Mouse (Mus musculus) heart, adult 2 months (tissue): Measurements from ENCODE around the gene Tap2. TPM values are rescaled to one million over a fixed set of nuclear protein-coding genes. Genes with fewer than 3 reads are reported as not detected.

Experiments
- DNase-seq, 2 experiments: peaks; one replicate each; pipeline ENCODE4 v3.0.0; 2021
- H3K27ac ChIP-seq: fragments of 200-600 bp; 2 replicates; pipeline ENCODE4 v1.8.1; 2022
- H3K27me3 ChIP-seq: fragments of 200-500 bp; 2 replicates; pipeline ENCODE4 v1.6.1; 2012; ENCODE audit warnings: mild to moderate bottlenecking, low read length, inconsistent platforms, mixed read lengths; ENCODE audit not compliant: control insufficient read depth, insufficient read depth
- H3K36me3 ChIP-seq: fragments of 200-500 bp; 2 replicates; pipeline ENCODE4 v1.6.1; 2012; ENCODE audit warnings: low read length, inconsistent platforms; ENCODE audit not compliant: control insufficient read depth, insufficient read depth
- H3K4me1 ChIP-seq: fragments of 200-500 bp; 2 replicates; pipeline ENCODE4 v1.6.1; 2011; ENCODE audit warnings: low read length; ENCODE audit not compliant: control insufficient read depth, insufficient read depth
- H3K4me3 ChIP-seq: fragments of 200-600 bp; 2 replicates; pipeline ENCODE4 v1.8.1; 2022
- H3K79me2 ChIP-seq: fragments of 200-500 bp; replicated peaks from 2 replicates; pipeline ENCODE4 v1.6.1; 2012; ENCODE audit warnings: mild to moderate bottlenecking, inconsistent platforms, low read length, moderate library complexity, mixed read lengths; ENCODE audit not compliant: control insufficient read depth, insufficient read depth
- H3K9ac ChIP-seq: fragments of 200-500 bp; 2 replicates; pipeline ENCODE4 v1.6.1; 2012; ENCODE audit warnings: low read depth, mild to moderate bottlenecking, control low read depth, inconsistent platforms, low read length, mixed read lengths
- CTCF ChIP-seq: fragments of 200-600 bp; IDR thresholded peaks from 2 replicates; pipeline ENCODE4 v1.8.1; 2022; ENCODE audit warnings: antibody characterized with exemption, mild to moderate bottlenecking, moderate library complexity
- EP300 ChIP-seq: fragments of 200-500 bp; IDR thresholded peaks from 2 replicates; pipeline ENCODE4 v1.6.1; 2011; ENCODE audit warnings: low read depth, low read length, control low read depth; ENCODE audit not compliant: insufficient read depth
- POLR2A ChIP-seq: fragments of 200-500 bp; IDR thresholded peaks from 2 replicates; pipeline ENCODE4 v1.6.1; 2011; ENCODE audit warnings: mild to moderate bottlenecking, low read depth, low read length, control low read depth; ENCODE audit not compliant: insufficient read depth
- WGBS: fragments of 180-500 bp; shearing (Covaris S2); methylation state at CpG from one replicate; pipeline ENCODE4 v1.1.7; 2018; 5-methylcytosine and 5-hydroxymethylcytosine counted together
- intact Hi-C: fragments of 180-260 bp; cut with DNase I; formaldehyde crosslinking; loops from one replicate; pipeline ENCODE4 v1.15.1; 2025
- long read RNA-seq: library from polyadenylated mRNA; stranded (forward); transcript quantifications from one replicate; pipeline ENCODE4 v2.0.0, GENCODE M21; 2021
- polyA plus RNA-seq: library from polyadenylated mRNA; depleted of rRNA; stranded (reverse); fragments of >200 nt; gene quantifications from 2 replicates; pipeline ENCODE4 v1.2.3, GENCODE M21; 2012; rRNA removed
- total RNA-seq, 2 experiments: library from RNA; stranded (reverse); gene quantifications; 2 replicates each; pipeline ENCODE4 v1.2.3; 2021

Tap2 gene
- total RNA-seq (10 to 100 TPM; 26.1 to 31.2 TPM), polyA plus RNA-seq (25.0 and 26.5 TPM in 2 replicates)
- long read RNA-seq, transcript Tap2-201 (12 exons, 3,442 nt) = major isoform, 35 of 40 reads
- long read RNA-seq, partial matches to known transcripts = 1 of 40 reads
- long read RNA-seq, other reads (novel, unspliced or antisense) = 4 of 40 reads

- Histone ChIP-seq H3K27me3 (no peaks in the 10 kb centered on the region), H3K36me3 (peaks cover 5% of the 10 kb centered on the region; the same call in 1 of the 2 replicates), H3K9ac (peak within 1 kb of the TSS; percentile 74), H3K4me3 (peak within 1 kb of the TSS; percentile 65), H3K4me1 (peaks cover 5% of the 10 kb centered on the region), H3K27ac (peak within 1 kb of the TSS; percentile 98), H3K79me2 (no peaks in the 10 kb centered on the region)
- intact Hi-C loops = no loop called here
- WGBS = 67% methylated on average over 5 of the region's 5 CpGs
- DNase-seq = no peak
- TF ChIP-seq POLR2A (no peak), CTCF (no peak)
Observed at GRCm38 (mm10) chr17:34203444-34203843, at the start of gene Tap2. Tap2 (plus strand) TSS chr17:34203527.

- Histone ChIP-seq H3K4me1 (no peaks in the 10 kb centered on the region), H3K27me3 (no peaks in the 10 kb centered on the region; the same call in 1 of the 2 replicates), H3K4me3 (no peak overlapping the region), H3K36me3 (no peaks in the 10 kb centered on the region), H3K9ac (no peak overlapping the region), H3K27ac (no peak overlapping the region), H3K79me2 (no peaks in the 10 kb centered on the region)
- intact Hi-C loops = no loop called here
- TF ChIP-seq POLR2A (no peak), CTCF (no peak), EP300 (no peak)
- DNase-seq = no peak
- WGBS = 40% methylated on average over 5 of the region's 5 CpGs
Observed at GRCm38 (mm10) chr17:34155534-34155933, 47.8 kb upstream of the Tap2 start.

GRCm38 (mm10) chr17:34164202-34164895, 39.0 kb upstream of the Tap2 start:
- Histone ChIP-seq H3K4me3 (no peak overlapping the region), H3K27me3 (no peaks in the 10 kb centered on the region; the same call in 1 of the 2 replicates), H3K9ac (no peak overlapping the region), H3K36me3 (no peaks in the 10 kb centered on the region), H3K79me2 (no peaks in the 10 kb centered on the region), H3K4me1 (no peaks in the 10 kb centered on the region), H3K27ac (no peak overlapping the region)
- DNase-seq = no peak
- 42% methylated on average over 9 of the region's 9 CpGs for WGBS
- TF ChIP-seq CTCF = peak; percentile 41
- no peak for TF ChIP-seq POLR2A
- TF ChIP-seq EP300 = no peak
- intact Hi-C loops = no loop called here

DNA sequence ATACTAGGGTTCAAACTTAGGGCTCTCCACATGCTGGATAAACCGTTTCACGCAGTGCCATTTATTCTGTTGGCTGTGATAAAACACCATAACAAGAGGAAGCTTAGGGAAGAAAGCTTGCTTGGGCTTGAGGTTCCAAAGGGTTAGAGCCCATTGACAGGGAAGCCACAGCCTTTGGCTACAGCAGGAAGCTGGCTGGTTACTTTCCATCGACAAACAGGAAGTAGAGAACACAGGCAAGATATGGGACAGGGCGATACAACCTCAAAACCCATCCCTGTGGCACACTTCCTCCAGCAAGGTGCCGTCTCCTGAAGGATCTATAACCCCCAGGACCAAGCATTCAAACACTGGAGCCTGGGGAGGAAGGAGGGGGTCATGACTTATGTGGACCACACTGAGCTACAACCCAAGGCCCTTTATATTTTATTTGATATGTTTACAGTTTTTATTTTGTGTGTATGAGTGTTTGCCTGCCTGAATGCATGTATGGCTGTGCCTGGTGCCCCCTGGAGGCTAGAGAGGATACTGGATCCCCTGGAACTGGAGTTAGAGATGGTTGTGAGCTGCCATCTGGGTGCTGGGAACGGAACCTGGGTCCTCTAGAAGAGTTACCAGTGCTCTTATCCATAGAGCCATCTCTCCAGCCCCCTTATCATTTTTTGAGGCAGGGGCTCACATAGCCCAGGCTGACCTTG, 38.1 kb upstream of the Tap2 start:
- no peaks in the 10 kb centered on the region for H3K79me2 ChIP-seq
- H3K9ac ChIP-seq = no peak overlapping the region
- H3K4me1 ChIP-seq = no peaks in the 10 kb centered on the region
- TF ChIP-seq CTCF = peak; percentile 56
- no peak for TF ChIP-seq POLR2A
- DNase-seq = no peak
- no peaks in the 10 kb centered on the region; the same call in 1 of the 2 replicates for H3K27me3 ChIP-seq
- no peak overlapping the region for H3K4me3 ChIP-seq
- intact Hi-C loops = no loop called here
- WGBS = 56% methylated on average over 6 of the region's 6 CpGs
- H3K27ac ChIP-seq = no peak overlapping the region
- H3K36me3 ChIP-seq = no peaks in the 10 kb centered on the region

DNA sequence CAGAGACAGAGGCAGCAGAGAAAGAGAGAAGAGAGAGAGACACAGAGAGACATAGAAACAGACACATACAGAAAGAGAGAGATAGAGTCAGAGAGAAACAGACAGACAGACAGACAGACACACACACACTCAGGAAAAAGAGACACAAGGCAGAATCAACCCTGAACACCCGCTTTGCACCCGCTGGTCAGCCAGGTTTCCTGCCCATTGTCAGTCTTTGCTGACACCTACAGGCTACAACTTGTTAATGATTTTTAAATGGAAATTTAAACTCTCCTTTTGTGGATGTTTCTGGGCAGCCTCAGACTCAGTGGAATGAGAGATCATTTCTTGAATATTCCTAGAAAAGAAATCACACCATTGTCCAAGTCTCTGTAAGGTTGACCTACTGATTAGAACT, 34.0 kb upstream of the Tap2 start:
- peak; percentile 83 for TF ChIP-seq CTCF
- no peak for TF ChIP-seq POLR2A
- TF ChIP-seq EP300 = peak; percentile 67; the same call in 1 of the 2 replicates
- 1% methylated on average over 2 of the region's 2 CpGs for WGBS

GRCm38 (mm10) chr17:34170487-34170876, 32.8 kb upstream of the Tap2 start:
- H3K27me3 ChIP-seq = no peaks in the 10 kb centered on the region; the same call in 1 of the 2 replicates
- intact Hi-C loops = loop anchor here (1.0 to 2.0 kb wide), 4 partner anchors 34 to 178 kb away; no protein-coding TSS in a partner anchor
- H3K4me1 ChIP-seq = no peaks in the 10 kb centered on the region
- no peak overlapping the region for H3K9ac ChIP-seq
- no peaks in the 10 kb centered on the region for H3K79me2 ChIP-seq
- TF ChIP-seq CTCF = no peak
- no peak for TF ChIP-seq POLR2A
- TF ChIP-seq EP300 = no peak
- no peak overlapping the region for H3K4me3 ChIP-seq
- H3K27ac ChIP-seq = no peak overlapping the region
- DNase-seq = no peak
- WGBS = 18% methylated on average over 4 of the region's 4 CpGs
- H3K36me3 ChIP-seq = no peaks in the 10 kb centered on the region

More for the DNA sequence above, 34.0 kb upstream of the Tap2 start:
- H3K4me1 ChIP-seq = no peaks in the 10 kb centered on the region
- intact Hi-C loops = loop anchor here (1.0 kb wide), 2 partner anchors 34 to 68 kb away; no protein-coding TSS in a partner anchor
- no peak overlapping the region for H3K9ac ChIP-seq
- peak in 1 of 2 experiments; percentile 32 for DNase-seq
- H3K4me3 ChIP-seq = no peak overlapping the region
- H3K79me2 ChIP-seq = no peaks in the 10 kb centered on the region
- no peaks in the 10 kb centered on the region for H3K36me3 ChIP-seq
- no peak overlapping the region for H3K27ac ChIP-seq
- no peaks in the 10 kb centered on the region; the same call in 1 of the 2 replicates for H3K27me3 ChIP-seq
